Comparison of ENCODE assay signal across 25 mouse cellular contexts in the genomic region with DNA sequence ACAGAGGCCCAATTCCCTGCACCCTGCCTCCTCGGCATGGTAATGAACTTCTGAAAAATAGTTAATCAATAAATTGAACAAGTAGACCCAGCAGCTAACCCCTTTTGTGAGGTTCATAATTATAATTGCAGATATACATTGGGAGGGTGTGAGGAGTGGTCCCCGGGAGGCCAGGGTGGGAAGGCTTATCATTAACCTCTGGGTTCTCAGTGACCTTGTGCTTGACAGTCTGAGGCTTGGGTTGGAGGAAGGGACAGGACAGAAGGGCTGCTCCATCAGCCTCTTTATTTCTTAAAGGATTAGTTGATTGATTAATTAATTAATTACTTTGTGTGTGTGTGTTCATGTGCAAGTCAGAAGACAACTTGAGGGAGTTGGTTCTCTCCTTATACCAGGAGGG. TPM values are rescaled to one million over a fixed set of nuclear protein-coding genes. Genes with fewer than 3 reads are reported as not detected.
DNase-seq lines count a peak whose midpoint lies in the region; ATAC-seq lines count a peak whose summit lies in the region.
"Had no signal": no experiment of that assay in that cellular context is flagged by ENCODE, and none has a peak within 500 bp of the region (broad histone marks: within the 10 kb centered on the region; RNA-seq: fewer than 3 reads in every experiment).

No protein-coding gene starts in this region.

- H3K4me2 ChIP-seq in hindbrain, embryonic 14.5 days (replicated peaks), result no peak overlapping the region
- no peak overlapping the region for H3K4me2 ChIP-seq in hindbrain, embryonic 12.5 days (replicated peaks)
- H3K4me2 ChIP-seq in neural tube, embryonic 11.5 days (ENCODE audit: low read depth), result no peak overlapping the region
- H3K4me2 ChIP-seq in midbrain, embryonic 14.5 days (ENCODE audit: low read length), result no peak overlapping the region
- no peak overlapping the region for H3K4me2 ChIP-seq in midbrain, embryonic 16.5 days (ENCODE audit: low read length)
- H3K4me2 ChIP-seq: forebrain, embryonic 13.5 days; heart, embryonic 13.5 days had no signal

- H3K9ac ChIP-seq in hindbrain, embryonic 14.5 days, result no peak overlapping the region
- H3K9ac ChIP-seq in hindbrain, embryonic 12.5 days, result no peak overlapping the region
- H3K9ac ChIP-seq in neural tube, embryonic 11.5 days (ENCODE audit: low read length), result peak overlapping the region; percentile 14; the same call in 1 of the 2 replicates
- H3K9ac ChIP-seq in midbrain, embryonic 14.5 days (replicated peaks; ENCODE audit: low read length), result no peak overlapping the region
- no peak overlapping the region for H3K9ac ChIP-seq in midbrain, embryonic 16.5 days (ENCODE audit: low read depth, low read length)
- H3K9ac ChIP-seq: forebrain, embryonic 13.5 days; heart, embryonic 13.5 days had no signal

- DNase-seq in hindbrain, embryonic 14.5 days (ENCODE audit: low spot score), result no peak
- no peak for DNase-seq in neural tube, embryonic 11.5 days (ENCODE audit: low spot score)
- no peak for DNase-seq in neural tube, embryonic 10.5 days (ENCODE audit: extremely low spot score, low spot score)
- DNase-seq in midbrain, embryonic 14.5 days, result no peak
- DNase-seq in B cell, adult 2 months, result no peak
- DNase-seq: adrenal gland, adult 8-10 months; cerebellum, adult 18-20 months; cerebellum, adult 9-10 months; cerebellum, postnatal 14 days; gastrocnemius, postnatal 10 days; gastrocnemius, postnatal 36 days; heart, adult 2 months; heart, postnatal 14 days; heart, postnatal 4 days had no signal

- no peaks in the 10 kb centered on the region for H3K27me3 ChIP-seq in hindbrain, embryonic 14.5 days (ENCODE audit: control insufficient read depth, insufficient read depth, low read length)
- H3K27me3 ChIP-seq in hindbrain, embryonic 12.5 days, result peaks cover 12% of the 10 kb centered on the region; the same call in 1 of the 2 replicates
- no peaks in the 10 kb centered on the region for H3K27me3 ChIP-seq in neural tube, embryonic 11.5 days (ENCODE audit: control insufficient read depth, insufficient read depth, low read length)
- H3K27me3 ChIP-seq in midbrain, embryonic 14.5 days (ENCODE audit: control insufficient read depth, insufficient read depth, low read length), result no peaks in the 10 kb centered on the region; the same call in 1 of the 2 replicates
- H3K27me3 ChIP-seq in midbrain, embryonic 16.5 days (ENCODE audit: control insufficient read depth, insufficient read depth, low read depth, low read length), result no peaks in the 10 kb centered on the region

- 49% methylated on average over 2 of the region's 2 CpGs for WGBS in hindbrain, embryonic 14.5 days
- 61% methylated on average over 2 of the region's 2 CpGs for WGBS in hindbrain, embryonic 12.5 days
- WGBS in neural tube, embryonic 11.5 days, result 66% methylated on average over 2 of the region's 2 CpGs
- WGBS in midbrain, embryonic 14.5 days, result 54% methylated on average over 2 of the region's 2 CpGs
- WGBS in midbrain, embryonic 16.5 days, result 58% methylated on average over 2 of the region's 2 CpGs

- ATAC-seq in hindbrain, embryonic 14.5 days (ENCODE audit: low FRiP score), result no peak
- ATAC-seq in hindbrain, embryonic 12.5 days (ENCODE audit: low FRiP score), result no peak
- no peak for ATAC-seq in neural tube, embryonic 11.5 days (ENCODE audit: insufficient read depth, low FRiP score, low TSS enrichment)
- ATAC-seq in midbrain, embryonic 14.5 days (ENCODE audit: low FRiP score, low TSS enrichment), result no peak
- no peak for ATAC-seq in midbrain, embryonic 16.5 days
- ATAC-seq: activated CD4-positive, CD25-positive, alpha-beta regulatory T cell, adult 4 months; forebrain, embryonic 13.5 days; forebrain, embryonic 16.5 days; hindbrain, embryonic 16.5 days; inflammation-experienced regulatory T-cells, adult 6 months had no signal

- H3K9me3 ChIP-seq in hindbrain, embryonic 14.5 days (ENCODE audit: control insufficient read depth, low read length), result no peaks in the 10 kb centered on the region
- no peaks in the 10 kb centered on the region for H3K9me3 ChIP-seq in hindbrain, embryonic 12.5 days (replicated peaks)
- H3K9me3 ChIP-seq in neural tube, embryonic 11.5 days (ENCODE audit: control insufficient read depth, low read length), result no peaks in the 10 kb centered on the region
- H3K9me3 ChIP-seq in midbrain, embryonic 14.5 days (ENCODE audit: control insufficient read depth, low read length), result no peaks in the 10 kb centered on the region
- no peaks in the 10 kb centered on the region for H3K9me3 ChIP-seq in midbrain, embryonic 16.5 days (replicated peaks; ENCODE audit: control insufficient read depth, low read length, poor library complexity, severe bottlenecking)
- H3K9me3 ChIP-seq: forebrain, embryonic 10.5 days; forebrain, embryonic 13.5 days; heart, embryonic 10.5 days; heart, embryonic 13.5 days had no signal

- H3K36me3 ChIP-seq in hindbrain, embryonic 14.5 days (replicated peaks; ENCODE audit: control insufficient read depth, insufficient read depth), result no peaks in the 10 kb centered on the region
- no peaks in the 10 kb centered on the region for H3K36me3 ChIP-seq in hindbrain, embryonic 12.5 days
- no peaks in the 10 kb centered on the region for H3K36me3 ChIP-seq in neural tube, embryonic 11.5 days (ENCODE audit: control insufficient read depth, insufficient read depth, low read length)
- H3K36me3 ChIP-seq in midbrain, embryonic 14.5 days (ENCODE audit: control insufficient read depth, insufficient read depth, low read length), result no peaks in the 10 kb centered on the region
- H3K36me3 ChIP-seq in midbrain, embryonic 16.5 days (ENCODE audit: control insufficient read depth, insufficient read depth, low read length), result no peaks in the 10 kb centered on the region
- H3K36me3 ChIP-seq: forebrain, embryonic 10.5 days; heart, embryonic 10.5 days; heart, embryonic 13.5 days had no signal

- H3K27ac ChIP-seq in hindbrain, embryonic 14.5 days, result 0 out of 2 replicates have a peak overlapping the region, but pooled peaks have one; percentile 38
- H3K27ac ChIP-seq in hindbrain, embryonic 12.5 days, result no peak overlapping the region
- peak overlapping the region; percentile 70; the same call in 1 of the 2 replicates for H3K27ac ChIP-seq in neural tube, embryonic 11.5 days (ENCODE audit: low read depth, low read length)
- H3K27ac ChIP-seq in midbrain, embryonic 14.5 days (replicated peaks; ENCODE audit: low read depth, low read length), result 0 out of 2 replicates have a peak overlapping the region, but pooled peaks have one; percentile 58
- peak overlapping the region; percentile 36 for H3K27ac ChIP-seq in midbrain, embryonic 16.5 days (ENCODE audit: low read length)
- H3K27ac ChIP-seq: forebrain, embryonic 13.5 days; heart, adult 2 months; heart, embryonic 10.5 days; heart, embryonic 13.5 days had no signal

- H3K4me3 ChIP-seq in hindbrain, embryonic 14.5 days (replicated peaks; ENCODE audit: low read length), result no peak overlapping the region
- no peak overlapping the region for H3K4me3 ChIP-seq in hindbrain, embryonic 12.5 days
- no peak overlapping the region for H3K4me3 ChIP-seq in neural tube, embryonic 11.5 days (ENCODE audit: low read depth, low read length)
- H3K4me3 ChIP-seq in midbrain, embryonic 14.5 days (replicated peaks; ENCODE audit: low read depth, low read length), result no peak overlapping the region
- H3K4me3 ChIP-seq in midbrain, embryonic 16.5 days (ENCODE audit: low read depth, low read length), result no peak overlapping the region
- H3K4me3 ChIP-seq: forebrain, embryonic 10.5 days; forebrain, embryonic 13.5 days; heart, adult 2 months; heart, embryonic 10.5 days; heart, embryonic 13.5 days had no signal

- H3K4me1 ChIP-seq in hindbrain, embryonic 14.5 days (replicated peaks; ENCODE audit: control insufficient read depth, insufficient read depth, low read length), result peaks cover 31% of the 10 kb centered on the region
- H3K4me1 ChIP-seq in hindbrain, embryonic 12.5 days, result peaks cover 48% of the 10 kb centered on the region
- peaks cover 17% of the 10 kb centered on the region for H3K4me1 ChIP-seq in neural tube, embryonic 11.5 days (ENCODE audit: control insufficient read depth, insufficient read depth, low read length)
- H3K4me1 ChIP-seq in midbrain, embryonic 14.5 days (ENCODE audit: control insufficient read depth, insufficient read depth, low read length), result peaks cover 50% of the 10 kb centered on the region
- peaks cover 17% of the 10 kb centered on the region for H3K4me1 ChIP-seq in midbrain, embryonic 16.5 days (ENCODE audit: control insufficient read depth, insufficient read depth, low read length)

RNA-seq across cellular contexts. Expression of a gene that starts 40.1 kb away (rescaled TPM):
- not detected in 2 replicates for polyA plus RNA-seq in hindbrain, embryonic 14.5 days (2014; fragmentation: Nextera tagmentation; extraction: Ambion mirVana)
- polyA plus RNA-seq in hindbrain, embryonic 12.5 days (2016; fragmentation: Nextera tagmentation; extraction: Ambion mirVana), result not detected in 2 replicates
- not detected in 2 replicates for polyA plus RNA-seq in neural tube, embryonic 11.5 days (2014; fragmentation: Nextera tagmentation; extraction: Ambion mirVana)
- 0.12 TPM in 1 of 2 replicates, not detected in the other for polyA plus RNA-seq in midbrain, embryonic 14.5 days (2014; fragmentation: Nextera tagmentation; extraction: Ambion mirVana)
- polyA plus RNA-seq in midbrain, embryonic 16.5 days (2015; fragmentation: Nextera tagmentation; extraction: Ambion mirVana), result not detected in 2 replicates
- polyA plus RNA-seq: forebrain, embryonic 10.5 days; forebrain, embryonic 13.5 days; forebrain, embryonic 16.5 days; heart, embryonic 10.5 days; heart, embryonic 13.5 days; heart, embryonic 16.5 days; inflammation-experienced regulatory T-cells, adult 6 months had no signal
